Mouse (Mus musculus): ENCODE data around the gene Crot.

DNA sequence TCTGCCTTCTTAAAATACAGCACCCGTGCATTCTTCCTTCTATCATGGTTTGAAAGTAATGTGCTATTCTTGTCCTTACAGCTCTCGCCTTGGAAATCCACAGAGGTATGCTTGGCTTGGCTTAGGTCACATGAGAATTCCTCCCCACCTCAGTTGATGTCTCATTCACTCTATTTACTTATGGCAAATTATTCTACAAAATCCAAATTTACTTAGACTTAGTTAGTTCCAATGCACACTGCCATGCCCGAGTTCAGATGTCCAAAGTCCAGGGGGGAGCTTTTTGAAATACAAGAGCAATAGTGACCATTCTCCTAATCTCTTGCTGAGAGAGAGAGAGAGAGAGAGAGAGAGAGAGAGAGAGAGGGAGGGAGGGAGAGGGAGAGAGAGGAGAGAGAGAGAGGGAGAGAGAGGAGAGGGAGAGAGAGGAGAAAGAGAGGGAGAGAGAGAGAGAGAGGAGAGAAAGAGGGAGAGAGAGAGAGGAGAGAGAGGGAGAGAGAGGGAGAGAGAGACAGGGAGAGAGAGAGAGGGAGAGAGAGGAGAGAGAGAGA lies 43.6 kb upstream of the Crot start:
- TF ChIP-seq POLR2A (IDR thresholded peaks at IDR 0.05; ENCODE audit: extremely low read depth, insufficient read depth, low read length) (no peak), CTCF (IDR thresholded peaks at IDR 0.05; ENCODE audit: extremely low read depth, insufficient read depth, low read length) (no peak)

Measured in cortical plate, adult 2 months (tissue).